Mouse (Mus musculus) forebrain, embryonic 16.5 days (tissue): ENCODE measurements at regions not wholly inside any gene's neighbourhood (a gene's known extent, or its start where the extent isn't known, plus 50 kb on each side); places are given as distances from the start of the nearest gene placed in this dataset.

Source experiments
- ATAC-seq: fragments of 200-750 bp; cut with Nextera tagmentation; 2 replicates; pipeline ENCODE4 v1.8.0; 2017; ENCODE audit warnings: mild to moderate bottlenecking, moderate library complexity
- H3K27ac ChIP-seq: fragments of 300-500 bp; sonication (generic); 2 replicates; pipeline ENCODE4 v1.5.1; 2014; ENCODE audit warnings: low read length, control low read depth
- H3K27me3 ChIP-seq: fragments of 300-500 bp; sonication (generic); replicated peaks from 2 replicates; pipeline ENCODE4 v1.6.1; 2014; ENCODE audit warnings: low read length; ENCODE audit not compliant: control insufficient read depth, insufficient read depth
- H3K36me3 ChIP-seq: fragments of 300-500 bp; sonication (generic); 2 replicates; pipeline ENCODE4 v1.6.1; 2014; ENCODE audit not compliant: control insufficient read depth, insufficient read depth
- H3K4me1 ChIP-seq: fragments of 300-500 bp; sonication (generic); replicated peaks from 2 replicates; pipeline ENCODE4 v1.6.1; 2014; ENCODE audit warnings: low read length; ENCODE audit not compliant: control insufficient read depth, insufficient read depth
- H3K4me2 ChIP-seq: fragments of 300-500 bp; sonication (generic); 2 replicates; pipeline ENCODE4 v1.6.1; 2014; ENCODE audit warnings: mild to moderate bottlenecking, low read length, control low read depth
- H3K4me3 ChIP-seq: fragments of 300-500 bp; sonication (generic); replicated peaks from 2 replicates; pipeline ENCODE4 v1.5.1; 2014; ENCODE audit warnings: mild to moderate bottlenecking, low read length, control low read depth
- H3K9ac ChIP-seq: fragments of 300-500 bp; sonication (generic); replicated peaks from 2 replicates; pipeline ENCODE4 v1.6.1; 2014; ENCODE audit warnings: low read depth, low read length, control low read depth
- H3K9me3 ChIP-seq: fragments of 300-500 bp; sonication (generic); 2 replicates; pipeline ENCODE4 v1.6.1; 2016; ENCODE audit warnings: low read length; ENCODE audit not compliant: control insufficient read depth
- WGBS: fragments of 180-500 bp; shearing (Covaris S2); extraction: QIAGEN DNeasy Blood & Tissue Kit; methylation state at CpG from one replicate; pipeline ENCODE4 v1.1.7; 2014; 5-methylcytosine and 5-hydroxymethylcytosine counted together

GRCm38 (mm10) chr5:101596996-101597395 is 67.8 kb downstream of the Nkx6-1 start:
- H3K27me3 ChIP-seq = no peaks in the 10 kb centered on the region
- H3K4me3 ChIP-seq = no peak overlapping the region
- H3K9ac ChIP-seq = no peak overlapping the region
- WGBS = 91% methylated on average over 9 of the region's 9 CpGs
- H3K27ac ChIP-seq = no peak overlapping the region
- H3K36me3 ChIP-seq = no peaks in the 10 kb centered on the region
- H3K4me1 ChIP-seq = no peaks in the 10 kb centered on the region
- no peak for ATAC-seq
- no peak overlapping the region for H3K4me2 ChIP-seq
- no peaks in the 10 kb centered on the region for H3K9me3 ChIP-seq

DNA sequence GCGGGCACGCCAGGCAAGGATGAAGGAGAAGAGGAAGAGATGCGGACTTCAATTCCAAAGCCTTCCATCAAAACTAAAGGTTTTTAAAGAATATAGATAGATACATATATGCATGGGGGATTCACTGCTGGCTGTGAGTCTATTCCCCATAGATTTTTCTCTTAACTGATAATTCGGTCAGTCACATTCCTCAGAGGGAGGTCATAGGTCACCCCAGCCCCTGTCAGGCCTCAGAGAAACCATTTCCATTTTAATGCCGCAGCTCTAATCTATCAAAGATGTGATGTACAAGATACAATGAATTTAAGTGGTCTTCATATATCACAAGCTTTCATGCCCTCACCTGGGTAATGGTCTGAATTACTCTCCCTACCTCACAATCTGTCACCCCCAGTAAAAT is 73.6 kb downstream of the Nkx6-1 start:
- no peaks in the 10 kb centered on the region for H3K27me3 ChIP-seq
- no peaks in the 10 kb centered on the region for H3K9me3 ChIP-seq
- 87% methylated on average over 5 of the region's 5 CpGs for WGBS
- no peak overlapping the region for H3K9ac ChIP-seq
- ATAC-seq = no peak
- no peak overlapping the region for H3K4me2 ChIP-seq
- H3K4me3 ChIP-seq = no peak overlapping the region
- no peaks in the 10 kb centered on the region for H3K36me3 ChIP-seq
- peaks cover 8% of the 10 kb centered on the region for H3K4me1 ChIP-seq
- H3K27ac ChIP-seq = no peak overlapping the region

DNA sequence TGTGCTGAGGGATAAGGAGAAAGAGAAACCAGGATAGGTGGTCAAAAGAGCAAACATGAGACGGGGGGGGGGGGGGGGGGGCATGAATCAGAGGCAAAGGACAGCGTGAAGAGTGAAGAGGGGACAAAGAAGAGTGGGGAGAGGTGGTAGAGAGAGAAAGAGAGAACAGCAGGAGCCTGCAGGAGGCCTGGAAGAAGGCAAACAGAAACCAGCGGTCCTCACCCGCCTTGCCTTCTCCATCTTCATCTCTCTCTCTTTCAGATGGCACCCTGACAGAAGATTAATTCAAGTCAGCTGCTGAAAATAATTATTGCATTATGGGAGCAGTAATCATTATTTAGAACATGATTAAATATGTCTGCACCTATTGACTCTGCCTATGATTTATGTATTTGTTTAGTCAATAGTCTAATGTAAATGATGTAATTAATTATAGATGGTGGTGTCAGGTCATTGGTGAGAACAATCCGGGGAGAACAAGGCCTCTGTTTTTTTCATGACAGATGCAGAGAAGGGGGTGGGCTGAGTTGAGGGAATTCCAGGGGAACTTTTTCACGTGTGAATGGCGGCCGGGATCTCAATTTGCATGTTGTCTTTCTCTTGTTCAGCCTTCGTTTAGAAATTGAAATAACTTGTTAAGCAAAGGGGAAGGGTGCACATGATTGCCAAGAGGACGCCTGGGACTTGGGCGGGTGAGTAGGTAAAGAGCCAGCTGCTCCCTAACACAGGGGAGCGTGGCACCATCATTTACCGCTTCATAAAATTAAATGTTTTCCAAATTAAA is 74.3 kb downstream of the Nkx6-1 start:
- no peaks in the 10 kb centered on the region for H3K9me3 ChIP-seq
- H3K36me3 ChIP-seq = no peaks in the 10 kb centered on the region
- no peaks in the 10 kb centered on the region for H3K27me3 ChIP-seq
- H3K4me2 ChIP-seq = no peak overlapping the region
- ATAC-seq = peak; percentile 62
- H3K4me1 ChIP-seq = peaks cover 8% of the 10 kb centered on the region
- H3K27ac ChIP-seq = no peak overlapping the region
- no peak overlapping the region for H3K4me3 ChIP-seq
- 6% methylated on average over 11 of the region's 13 CpGs for WGBS
- H3K9ac ChIP-seq = no peak overlapping the region

DNA sequence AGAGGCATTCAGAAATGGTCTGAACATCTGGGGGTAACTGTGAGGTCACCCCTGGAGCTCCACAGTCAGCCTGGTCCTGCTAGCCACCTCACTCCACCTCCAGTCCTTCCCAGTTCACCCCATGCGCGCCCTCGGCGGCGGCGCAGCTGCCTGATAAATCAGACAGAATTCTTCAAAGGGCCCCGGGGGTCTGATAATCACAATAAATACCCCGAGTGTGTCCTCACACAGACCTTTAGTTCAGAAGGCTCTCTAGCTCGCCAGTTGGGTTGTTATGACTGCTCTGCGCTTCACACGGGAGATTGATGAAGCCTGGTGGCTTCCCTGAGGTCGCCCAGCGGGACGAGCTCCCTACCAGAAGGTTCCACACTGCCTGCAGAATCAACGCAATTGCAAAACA is 91.8 kb downstream of the Nkx6-1 start:
- H3K27me3 ChIP-seq = no peaks in the 10 kb centered on the region; the same call in 1 of the 2 replicates
- 87% methylated on average over 15 of the region's 15 CpGs for WGBS

DNA sequence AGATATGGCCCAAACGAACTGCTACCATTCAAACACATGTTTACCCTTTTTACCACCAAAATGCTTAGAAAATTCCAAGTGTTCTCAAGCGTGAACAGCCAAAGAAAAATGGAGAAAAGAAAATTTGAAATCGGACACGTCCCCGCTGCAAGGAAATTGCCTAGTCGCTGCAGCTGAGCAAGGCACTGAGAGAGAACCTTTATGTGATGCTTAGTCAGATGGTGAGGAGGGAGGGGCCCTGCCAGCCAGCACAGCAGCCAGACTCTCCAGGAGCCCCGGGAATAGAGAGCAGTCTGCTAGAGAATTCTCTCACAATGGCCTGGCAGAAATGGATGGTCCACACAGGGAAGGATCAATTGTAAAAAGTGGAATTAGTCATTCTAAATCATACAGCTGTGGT is 99.0 kb downstream of the Nkx6-1 start:
- Histone ChIP-seq H3K27me3 (peaks cover 4% of the 10 kb centered on the region; the same call in 1 of the 2 replicates), H3K9me3 (no peaks in the 10 kb centered on the region), H3K36me3 (no peaks in the 10 kb centered on the region), H3K9ac (no peak overlapping the region), H3K27ac (no peak overlapping the region), H3K4me2 (no peak overlapping the region), H3K4me1 (no peaks in the 10 kb centered on the region), H3K4me3 (no peak overlapping the region)
- 10% methylated on average over 7 of the region's 7 CpGs for WGBS
- peak; percentile 68; the same call in 1 of the 2 replicates for ATAC-seq

More for the DNA sequence above, 91.8 kb downstream of the Nkx6-1 start:
- no peak overlapping the region for H3K9ac ChIP-seq
- H3K4me3 ChIP-seq = no peak overlapping the region
- no peak overlapping the region for H3K27ac ChIP-seq
- H3K4me2 ChIP-seq = no peak overlapping the region
- H3K9me3 ChIP-seq = no peaks in the 10 kb centered on the region
- no peaks in the 10 kb centered on the region for H3K36me3 ChIP-seq
- no peaks in the 10 kb centered on the region for H3K4me1 ChIP-seq
- ATAC-seq = no peak

GRCm38 (mm10) chr5:101560366-101560765 is 104.4 kb downstream of the Nkx6-1 start:
- Histone ChIP-seq H3K4me1 (no peaks in the 10 kb centered on the region), H3K9me3 (no peaks in the 10 kb centered on the region), H3K4me2 (no peak overlapping the region), H3K27ac (no peak overlapping the region), H3K9ac (no peak overlapping the region), H3K4me3 (no peak overlapping the region), H3K27me3 (peaks cover 4% of the 10 kb centered on the region; the same call in 1 of the 2 replicates), H3K36me3 (no peaks in the 10 kb centered on the region)
- ATAC-seq = no peak

DNA sequence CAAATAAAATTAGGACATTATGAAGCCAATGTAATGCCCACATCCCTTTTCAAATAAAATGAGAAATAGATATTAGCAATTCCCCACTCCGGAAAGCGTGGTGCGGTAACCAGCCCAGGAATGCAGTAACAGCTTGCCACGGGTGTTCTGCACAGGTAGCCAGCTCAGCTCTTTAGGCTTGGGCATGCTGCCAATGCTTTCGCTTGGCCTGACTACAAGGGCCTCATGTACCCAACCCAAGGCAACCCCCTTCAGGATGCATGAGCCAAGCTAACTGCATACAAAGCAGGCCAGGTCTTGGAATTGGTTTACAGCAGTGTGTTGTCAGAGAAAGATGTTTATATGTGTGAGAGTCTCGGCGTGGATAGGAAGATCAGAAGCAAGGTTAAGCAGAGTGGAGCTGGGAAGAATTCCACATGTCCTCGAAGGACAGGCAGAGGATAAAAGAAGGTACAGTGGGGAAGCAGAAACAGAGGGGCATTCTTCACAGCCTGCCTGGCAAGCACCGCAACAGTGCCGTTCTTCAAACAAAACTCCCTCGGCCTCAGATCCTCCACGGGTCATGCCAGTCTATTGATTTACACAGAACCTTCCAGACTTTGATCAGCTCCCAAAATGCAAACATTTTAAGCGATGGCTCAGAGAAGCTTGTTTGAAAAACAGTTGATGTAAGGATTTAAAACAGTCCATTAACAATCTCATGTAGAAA is 106.4 kb downstream of the Nkx6-1 start:
- H3K4me1 ChIP-seq = no peaks in the 10 kb centered on the region
- H3K4me2 ChIP-seq = no peak overlapping the region
- WGBS = 39% methylated on average over 13 of the region's 13 CpGs
- H3K9me3 ChIP-seq = no peaks in the 10 kb centered on the region
- H3K27me3 ChIP-seq = no peaks in the 10 kb centered on the region
- 0 out of 2 replicates have a peak, but pooled peaks have one; percentile 45 for ATAC-seq
- H3K4me3 ChIP-seq = no peak overlapping the region
- no peak overlapping the region for H3K9ac ChIP-seq
- no peaks in the 10 kb centered on the region for H3K36me3 ChIP-seq
- no peak overlapping the region for H3K27ac ChIP-seq

- WGBS = 49% methylated on average over 3 of the region's 3 CpGs
- Histone ChIP-seq H3K4me1 (no peaks in the 10 kb centered on the region), H3K27ac (no peak overlapping the region), H3K9ac (no peak overlapping the region), H3K4me2 (no peak overlapping the region), H3K4me3 (no peak overlapping the region), H3K27me3 (no peaks in the 10 kb centered on the region), H3K9me3 (no peaks in the 10 kb centered on the region), H3K36me3 (no peaks in the 10 kb centered on the region)
- ATAC-seq = no peak
These were observed 107.6 kb downstream of the Nkx6-1 start for GRCm38 (mm10) chr5:101557156-101557555.

DNA sequence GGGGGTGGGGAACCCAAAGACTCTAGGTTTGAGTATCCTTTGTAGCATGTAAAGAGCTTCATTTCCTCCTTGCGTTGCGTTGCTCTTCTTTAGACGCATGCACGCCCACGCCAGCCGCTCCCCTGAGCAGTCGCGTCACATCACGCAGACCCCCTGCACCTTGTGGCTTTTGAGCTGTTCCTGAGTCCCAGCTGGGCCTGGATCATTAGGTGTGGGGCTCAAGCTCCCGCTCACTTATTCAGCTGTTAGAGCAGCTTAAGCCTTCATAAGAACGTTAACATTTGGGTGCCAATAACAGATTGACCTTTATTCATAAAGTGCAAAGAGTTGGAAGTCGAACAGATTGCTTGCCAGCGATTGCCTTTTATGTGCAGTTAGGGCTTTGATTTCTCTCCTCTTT is 121.5 kb downstream of the Nkx6-1 start:
- H3K4me2 ChIP-seq = no peak overlapping the region
- no peak for ATAC-seq
- H3K36me3 ChIP-seq = no peaks in the 10 kb centered on the region
- peaks cover 3% of the 10 kb centered on the region; the same call in 1 of the 2 replicates for H3K4me1 ChIP-seq
- no peak overlapping the region for H3K9ac ChIP-seq
- H3K9me3 ChIP-seq = no peaks in the 10 kb centered on the region
- H3K27ac ChIP-seq = no peak overlapping the region
- H3K27me3 ChIP-seq = peaks cover 73% of the 10 kb centered on the region
- no peak overlapping the region for H3K4me3 ChIP-seq
- WGBS = 3% methylated on average over 13 of the region's 13 CpGs
